Mouse (Mus musculus) intestine, postnatal 0 days (tissue): ENCODE measurements around the gene Tbc1d16. TPM values are rescaled to one million over a fixed set of nuclear protein-coding genes. Genes with fewer than 3 reads are reported as not detected.

Experiments
- ATAC-seq: fragments of 200-750 bp; cut with Nextera tagmentation; 2 replicates; pipeline ENCODE4 v1.8.0; 2017; ENCODE audit warnings: mild to moderate bottlenecking, moderate TSS enrichment, moderate library complexity
- H3K27ac ChIP-seq: fragments of 300-500 bp; sonication (generic); 2 replicates; pipeline ENCODE4 v1.5.1; 2014; ENCODE audit warnings: mild to moderate bottlenecking, low read depth, low read length, moderate library complexity
- H3K27me3 ChIP-seq: fragments of 300-500 bp; sonication (generic); replicated peaks from 2 replicates; pipeline ENCODE4 v1.6.1; 2014; ENCODE audit warnings: low read length, mixed read lengths; ENCODE audit not compliant: control insufficient read depth, insufficient read depth
- H3K36me3 ChIP-seq: fragments of 300-500 bp; sonication (generic); 2 replicates; pipeline ENCODE4 v1.6.1; 2014; ENCODE audit warnings: mild to moderate bottlenecking, moderate library complexity; ENCODE audit not compliant: control insufficient read depth, insufficient read depth
- H3K4me1 ChIP-seq: fragments of 300-500 bp; sonication (generic); replicated peaks from 2 replicates; pipeline ENCODE4 v1.6.1; 2014; ENCODE audit warnings: antibody characterized with exemption, low read length, mixed read lengths; ENCODE audit not compliant: control insufficient read depth, insufficient read depth
- H3K4me2 ChIP-seq: fragments of 300-500 bp; sonication (generic); replicated peaks from 2 replicates; pipeline ENCODE4 v1.6.1; 2014; ENCODE audit warnings: low read depth, mild to moderate bottlenecking, moderate library complexity
- H3K4me3 ChIP-seq: fragments of 300-500 bp; sonication (generic); 2 replicates; pipeline ENCODE4 v1.5.1; 2014; ENCODE audit warnings: low read depth, low read length
- H3K9ac ChIP-seq: fragments of 300-500 bp; sonication (generic); 2 replicates; pipeline ENCODE4 v1.6.1; 2014; ENCODE audit warnings: mild to moderate bottlenecking, low read depth, low read length
- H3K9me3 ChIP-seq: fragments of 300-500 bp; sonication (generic); 2 replicates; pipeline ENCODE4 v1.6.1; 2016; ENCODE audit warnings: mixed run types; ENCODE audit not compliant: control insufficient read depth
- CTCF ChIP-seq: sonication (generic); IDR thresholded peaks from 2 replicates; pipeline ENCODE4 v1.5.1; 2016; ENCODE audit warnings: low read depth, mild to moderate bottlenecking, control low read depth, antibody characterized with exemption, moderate library complexity
- WGBS: fragments of 180-500 bp; shearing (Covaris S2); extraction: QIAGEN DNeasy Blood & Tissue Kit; methylation state at CpG from one replicate; pipeline ENCODE4 v1.1.7; 2014; 5-methylcytosine and 5-hydroxymethylcytosine counted together
- polyA plus RNA-seq: library from polyadenylated mRNA; unstranded; fragments of >200 nt; fragmentation: Nextera tagmentation; extraction: Ambion mirVana; gene quantifications from 2 replicates; pipeline ENCODE4 v1.2.1, GENCODE M21; 2015

Gene Tbc1d16
- polyA plus RNA-seq, 1 experiment from 2014 or later = 3.8 TPM

- H3K4me2 ChIP-seq = no peak overlapping the region
- 0 out of 2 replicates have a peak, but pooled peaks have one; percentile 17 for ATAC-seq
- H3K4me3 ChIP-seq = no peak overlapping the region
- no peaks in the 10 kb centered on the region for H3K9me3 ChIP-seq
- no peaks in the 10 kb centered on the region for H3K27me3 ChIP-seq
- no peak overlapping the region for H3K27ac ChIP-seq
- no peaks in the 10 kb centered on the region for H3K36me3 ChIP-seq
- 17% methylated on average over 7 of the region's 7 CpGs for WGBS
- H3K9ac ChIP-seq = no peak overlapping the region
- no peaks in the 10 kb centered on the region for H3K4me1 ChIP-seq
- no peak for TF ChIP-seq CTCF
Observed at GRCm38 (mm10) chr11:119111345-119111744, 117.0 kb downstream of the Tbc1d16 start.

DNA sequence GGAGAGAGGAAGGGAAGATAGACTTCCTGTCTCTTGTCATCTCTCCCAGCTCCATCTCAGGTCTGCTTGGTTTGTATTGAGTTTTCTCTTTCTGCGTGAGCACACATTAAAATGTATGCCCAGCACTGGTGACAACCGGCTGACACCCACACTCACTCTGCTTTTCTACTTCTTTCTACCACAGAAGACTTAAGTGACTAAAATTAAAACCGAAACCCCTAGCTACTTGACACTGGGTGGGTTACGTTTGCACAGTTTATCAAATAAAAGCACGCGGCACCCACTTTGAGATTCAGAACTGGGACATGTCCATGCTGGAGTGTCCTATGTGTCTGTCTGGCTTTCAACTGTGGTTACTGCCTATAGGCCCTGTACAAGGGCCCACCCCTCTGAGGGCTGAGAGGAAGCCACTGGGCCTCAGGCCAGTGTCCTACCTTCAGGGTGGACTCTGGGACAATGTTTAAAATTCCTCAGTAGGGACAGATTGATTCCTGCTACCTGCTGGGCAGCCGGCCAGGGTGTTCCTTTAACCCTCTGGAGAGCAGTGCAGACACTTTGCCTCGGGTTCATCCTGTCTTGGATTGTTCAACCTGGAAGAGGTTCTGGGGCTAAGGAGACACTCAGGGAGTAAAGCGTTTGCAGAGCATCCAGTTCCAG, 118.8 kb downstream of the Tbc1d16 start:
- Histone ChIP-seq H3K4me2 (no peak overlapping the region), H3K27me3 (no peaks in the 10 kb centered on the region), H3K27ac (no peak overlapping the region), H3K9ac (no peak overlapping the region), H3K36me3 (no peaks in the 10 kb centered on the region), H3K9me3 (no peaks in the 10 kb centered on the region), H3K4me1 (peaks cover 9% of the 10 kb centered on the region; the same call in 1 of the 2 replicates), H3K4me3 (no peak overlapping the region)
- no peak for TF ChIP-seq CTCF
- no peak for ATAC-seq
- 65% methylated on average over 9 of the region's 9 CpGs for WGBS

DNA sequence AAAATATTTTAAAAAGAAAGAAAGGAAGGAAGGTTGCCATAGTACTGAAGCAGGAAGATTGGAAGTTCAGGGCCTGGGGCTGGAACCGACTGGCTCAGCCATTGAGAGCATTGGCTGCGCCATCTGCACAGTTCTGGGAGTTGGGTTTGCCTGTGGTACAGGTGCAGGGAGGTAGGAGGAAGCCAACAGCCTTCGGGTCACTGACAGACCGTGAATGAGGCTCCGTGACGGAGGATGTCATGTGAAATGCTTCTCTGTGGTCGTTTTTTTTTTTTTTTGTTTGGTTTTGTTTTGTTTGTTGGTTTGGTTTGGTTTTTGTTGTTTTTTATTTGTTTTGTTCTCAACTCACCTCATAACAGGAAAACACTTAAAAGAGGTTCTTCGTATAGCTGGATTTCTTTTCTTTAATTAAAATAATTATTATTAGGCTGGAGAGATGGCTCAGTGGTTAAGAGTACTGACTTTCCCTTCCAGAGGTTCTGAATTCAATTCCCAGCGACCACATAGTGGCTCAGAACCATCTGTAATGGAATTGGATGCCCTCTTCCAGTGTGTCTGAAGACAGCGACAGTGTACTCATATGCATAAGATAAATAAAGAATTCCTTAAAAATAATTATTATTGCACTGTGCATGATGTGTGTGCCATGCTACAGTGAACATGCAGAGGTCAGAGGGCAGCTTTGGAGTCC, 119.6 kb downstream of the Tbc1d16 start:
- H3K9me3 ChIP-seq = no peaks in the 10 kb centered on the region
- ATAC-seq = no peak
- WGBS = 79% methylated on average over 10 of the region's 10 CpGs

GRCm38 (mm10) chr11:119106289-119106688, 122.0 kb downstream of the Tbc1d16 start:
- peak overlapping the region; percentile 32; the same call in 1 of the 2 replicates for H3K4me2 ChIP-seq
- peak; percentile 82 for ATAC-seq
- no peak overlapping the region for H3K4me3 ChIP-seq
- no peaks in the 10 kb centered on the region for H3K36me3 ChIP-seq
- no peak for TF ChIP-seq CTCF
- no peaks in the 10 kb centered on the region for H3K27me3 ChIP-seq
- WGBS = 18% methylated on average over 6 of the region's 6 CpGs
- no peak overlapping the region for H3K9ac ChIP-seq
- H3K27ac ChIP-seq = peak overlapping the region; percentile 54; the same call in 1 of the 2 replicates
- peaks cover 9% of the 10 kb centered on the region; the same call in 1 of the 2 replicates for H3K4me1 ChIP-seq
- H3K9me3 ChIP-seq = no peaks in the 10 kb centered on the region

More for the DNA sequence above, 119.6 kb downstream of the Tbc1d16 start:
- no peaks in the 10 kb centered on the region for H3K27me3 ChIP-seq
- no peak overlapping the region for H3K9ac ChIP-seq
- H3K4me1 ChIP-seq = peaks cover 9% of the 10 kb centered on the region; the same call in 1 of the 2 replicates
- H3K4me2 ChIP-seq = no peak overlapping the region
- H3K27ac ChIP-seq = no peak overlapping the region
- TF ChIP-seq CTCF = no peak
- H3K36me3 ChIP-seq = no peaks in the 10 kb centered on the region
- no peak overlapping the region for H3K4me3 ChIP-seq

- no peak overlapping the region for H3K9ac ChIP-seq
- H3K27me3 ChIP-seq = no peaks in the 10 kb centered on the region
- TF ChIP-seq CTCF = no peak
- peak; percentile 59 for ATAC-seq
- peak overlapping the region; percentile 54; the same call in 1 of the 2 replicates for H3K27ac ChIP-seq
- H3K9me3 ChIP-seq = no peaks in the 10 kb centered on the region
- H3K4me2 ChIP-seq = peak overlapping the region; percentile 32; the same call in 1 of the 2 replicates
- H3K4me1 ChIP-seq = peaks cover 9% of the 10 kb centered on the region; the same call in 1 of the 2 replicates
- no peak overlapping the region for H3K4me3 ChIP-seq
- WGBS = 21% methylated on average over 8 of the region's 8 CpGs
- no peaks in the 10 kb centered on the region for H3K36me3 ChIP-seq
Observed at GRCm38 (mm10) chr11:119105748-119106147, 122.6 kb downstream of the Tbc1d16 start.

DNA sequence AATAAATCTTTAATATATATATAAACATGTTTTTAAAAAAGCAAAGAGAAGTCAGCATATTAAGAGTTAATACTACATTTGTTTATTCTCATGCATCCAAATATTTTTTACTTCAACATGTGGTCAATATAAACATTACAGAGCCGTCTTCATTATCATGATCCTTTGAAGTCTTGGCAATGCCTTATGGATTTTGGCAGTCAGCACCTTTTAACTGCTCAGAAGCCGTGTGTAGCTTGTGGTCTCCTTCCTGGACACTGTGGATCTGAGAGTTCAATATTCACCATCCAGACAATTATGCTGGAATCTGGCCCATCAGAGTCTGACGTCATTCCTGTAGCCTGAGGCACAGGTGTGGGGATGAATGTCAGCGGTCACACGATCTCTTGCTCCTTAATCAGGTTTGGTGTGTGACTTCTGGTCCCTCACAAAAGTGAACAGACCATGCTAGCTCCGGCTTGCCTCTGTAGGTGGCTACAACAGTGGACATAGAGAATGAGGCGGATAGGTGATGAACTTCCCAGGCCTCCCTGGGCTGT, 123.2 kb downstream of the Tbc1d16 start:
- H3K27ac ChIP-seq = peak overlapping the region; percentile 54; the same call in 1 of the 2 replicates

More for the DNA sequence above, 123.2 kb downstream of the Tbc1d16 start:
- Histone ChIP-seq H3K4me2 (no peak overlapping the region; the same call in 1 of the 2 replicates), H3K36me3 (no peaks in the 10 kb centered on the region), H3K9me3 (no peaks in the 10 kb centered on the region), H3K9ac (no peak overlapping the region), H3K4me1 (peaks cover 9% of the 10 kb centered on the region; the same call in 1 of the 2 replicates), H3K27me3 (no peaks in the 10 kb centered on the region), H3K4me3 (no peak overlapping the region)
- TF ChIP-seq CTCF = no peak
- ATAC-seq = no peak
- 51% methylated on average over 7 of the region's 7 CpGs for WGBS
